Mouse (Mus musculus) ovary, postnatal 14 days (tissue): ENCODE results near the gene Hexim1.

Experiments
- DNase-seq: peaks from one replicate; pipeline ENCODE4 v3.0.0; 2022; ENCODE audit warnings: low spot score

Hexim1 gene

DNA sequence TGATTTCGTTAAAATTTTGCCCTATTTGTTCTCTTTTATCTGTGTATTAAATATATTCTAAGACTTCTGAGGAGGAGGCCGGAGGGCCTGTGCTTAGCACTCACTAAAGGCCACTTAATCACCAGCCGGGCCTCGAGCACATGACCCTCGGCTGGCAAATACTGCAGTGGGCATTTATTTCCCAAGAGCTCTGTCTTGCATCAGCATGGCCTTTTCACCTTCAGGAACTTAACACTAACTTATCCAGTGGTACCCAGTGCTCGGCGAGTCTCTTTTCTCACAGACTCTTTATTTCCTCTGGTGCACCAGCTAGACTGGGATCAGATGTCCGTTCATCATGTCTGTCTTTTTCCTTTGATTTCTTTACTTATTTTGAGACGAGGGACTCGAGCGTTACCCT, 44.7 kb downstream of the Hexim1 start:
- no peak for DNase-seq

DNA sequence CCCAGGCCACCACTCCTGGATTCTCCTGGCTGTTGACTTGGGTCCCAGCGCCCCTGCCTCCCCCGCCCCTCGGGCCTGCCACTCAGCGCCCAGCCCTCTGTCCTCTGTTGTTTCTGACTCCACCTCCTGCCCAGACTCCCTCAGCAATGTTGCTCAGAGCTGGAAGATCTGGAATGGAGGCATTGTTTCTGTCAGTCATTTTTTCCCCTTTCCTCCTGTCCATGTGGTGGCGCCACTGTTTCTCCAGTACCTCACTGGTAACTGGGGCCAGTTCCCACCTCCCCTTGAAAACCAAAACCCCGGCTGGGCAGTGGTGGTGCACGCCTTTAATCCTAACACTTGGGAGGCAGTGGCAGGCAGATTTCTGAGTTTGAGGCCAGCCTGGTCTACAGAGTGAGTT, 45.4 kb downstream of the Hexim1 start:
- no peak for DNase-seq

GRCm38 (mm10) chr11:103162132-103162531, 46.1 kb downstream of the Hexim1 start:
- no peak for DNase-seq

DNA sequence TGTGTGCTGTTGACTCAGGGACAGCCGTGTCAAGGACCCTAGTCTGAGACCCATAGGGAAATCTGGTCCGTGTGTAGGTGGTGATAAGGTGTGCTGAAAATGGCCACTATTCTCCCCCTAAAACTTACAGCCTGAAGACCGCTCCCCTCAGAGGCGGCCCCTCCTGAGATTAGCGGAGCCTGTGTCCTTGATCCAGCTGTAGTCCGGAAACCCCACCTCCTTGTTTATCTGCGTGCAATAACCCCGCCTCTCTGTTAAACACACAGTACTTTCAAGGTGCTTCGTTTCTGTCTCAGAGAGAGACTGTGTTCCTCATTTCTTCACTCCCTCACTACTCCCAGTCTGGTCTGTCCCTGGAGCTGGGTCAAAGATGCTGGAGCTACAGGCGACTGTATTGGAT, 48.4 kb downstream of the Hexim1 start:
- no peak for DNase-seq

DNA sequence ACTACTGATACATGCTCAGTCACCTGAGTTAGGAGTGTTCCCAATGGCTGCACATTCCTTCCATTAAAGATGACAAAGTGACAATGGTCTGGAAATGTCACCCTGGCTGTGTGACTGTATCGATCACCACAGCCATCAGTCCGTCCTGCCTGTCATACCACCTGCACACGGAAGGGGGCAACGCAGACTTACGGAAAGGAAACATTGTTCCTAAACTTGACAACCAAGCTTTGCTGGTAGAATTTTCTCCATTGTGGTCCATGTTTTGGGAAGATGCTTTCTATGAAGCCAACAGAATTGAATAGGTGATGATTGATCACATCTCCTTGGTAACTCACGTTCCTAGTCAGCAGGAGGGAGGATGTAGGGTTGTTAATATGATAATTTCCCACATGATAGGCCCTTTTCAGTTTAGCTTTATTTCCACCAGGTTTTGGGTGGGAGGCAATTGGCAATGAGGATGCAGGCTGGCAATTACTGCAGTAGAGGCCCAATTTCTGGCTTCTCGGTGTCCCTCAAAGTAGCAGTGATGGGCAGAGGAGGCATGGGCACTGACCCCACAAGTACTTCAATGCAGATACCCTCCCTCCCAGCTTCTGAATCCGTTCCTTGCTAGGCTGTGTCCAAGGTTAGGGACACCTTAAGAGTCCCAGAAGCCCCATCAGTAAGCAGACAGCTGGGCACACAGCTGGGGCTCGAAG, 52.8 kb downstream of the Hexim1 start:
- peak; percentile 54 for DNase-seq
